Mouse (Mus musculus) C2C12 (cell line): ENCODE measurements at regions not wholly inside any gene's neighbourhood (a gene's known extent, or its start where the extent isn't known, plus 50 kb on each side); places are given as distances from the start of the nearest gene placed in this dataset.

Experiments used
- CEBPB ChIP-seq: IDR thresholded peaks from one replicate; pipeline ENCODE4 v1.6.1; 2011; ENCODE audit warnings: low read depth, mild to moderate bottlenecking, control low read depth, moderate library complexity
- CTCF ChIP-seq: IDR thresholded peaks from one replicate; pipeline ENCODE4 v1.5.1; 2011; ENCODE audit not compliant: control insufficient read depth, insufficient read depth, insufficient read length
- MAX ChIP-seq: IDR thresholded peaks from one replicate; pipeline ENCODE4 v1.6.1; 2011; ENCODE audit warnings: mild to moderate bottlenecking, control low read depth
- USF1 ChIP-seq: IDR thresholded peaks from one replicate; pipeline ENCODE4 v1.6.1; 2011; ENCODE audit warnings: low read depth, mild to moderate bottlenecking, control low read depth, moderate library complexity

GRCm38 (mm10) chr14:105606551-105606950, 290.1 kb downstream of the Spry2 start:
- TF ChIP-seq CTCF (no peak), CEBPB (no peak), USF1 (no peak), MAX (no peak)
